Mouse (Mus musculus): ENCODE measurements around the gene Ubash3a.

The Ubash3a gene

GRCm38 (mm10) chr17:31207771-31208334, at the start of gene Ubash3a:
TSS of gene Ubash3a (plus strand) at chr17:31207873.
- DNase-seq (ENCODE audit: low spot score): no peak

- no peak for DNase-seq (ENCODE audit: low spot score)
These were observed 49.8 kb upstream of the Ubash3a start for GRCm38 (mm10) chr17:31157921-31158320.

GRCm38 (mm10) chr17:31160291-31160690, 47.4 kb upstream of the Ubash3a start:
- DNase-seq (ENCODE audit: low spot score): no peak

DNA sequence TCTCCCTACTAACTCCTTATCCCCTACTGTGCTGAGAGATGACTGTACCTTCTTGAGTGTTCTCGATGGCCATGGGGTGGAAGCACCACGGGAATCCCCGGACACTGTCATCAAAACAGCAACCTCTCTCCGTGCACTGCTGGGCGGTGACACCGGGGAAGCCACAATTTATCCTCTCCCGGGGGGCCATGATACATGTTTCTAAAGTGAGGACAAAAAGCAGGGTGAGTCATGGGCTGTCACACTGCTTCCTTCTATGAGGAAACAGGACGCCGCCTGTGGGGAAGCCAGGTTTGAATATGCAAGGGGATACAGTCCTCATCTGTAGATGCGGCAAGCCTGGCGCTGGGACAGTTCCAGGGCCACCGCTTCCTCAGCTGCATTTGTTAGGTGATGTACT, 45.1 kb upstream of the Ubash3a start:
- no peak for DNase-seq (ENCODE audit: low spot score)

DNA sequence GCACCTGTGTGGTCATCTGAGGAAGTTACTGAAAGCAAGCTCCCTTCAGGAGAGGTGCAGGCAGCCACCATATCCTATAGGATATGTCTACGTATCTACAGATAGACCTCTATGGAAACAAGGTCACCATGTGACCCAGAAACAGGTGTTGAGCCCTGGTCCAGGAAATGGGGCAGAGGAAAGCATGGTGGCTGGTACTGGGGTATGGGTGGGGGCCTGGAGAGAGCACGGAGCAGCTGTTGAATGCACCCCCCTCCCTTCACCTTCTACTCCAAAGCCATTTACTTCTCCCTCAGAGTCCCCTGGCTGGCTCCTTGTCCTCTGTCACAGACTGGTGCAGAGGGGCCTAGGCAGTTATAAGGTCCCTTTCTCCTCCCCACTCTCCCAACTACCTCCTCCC, 43.9 kb upstream of the Ubash3a start:
- DNase-seq (ENCODE audit: low spot score): no peak

GRCm38 (mm10) chr17:31165127-31165526, 42.5 kb upstream of the Ubash3a start, which contains the start of gene Tff1:
TSS of gene Tff1 (minus strand) at chr17:31165277.
- DNase-seq (ENCODE audit: low spot score): no peak

GRCm38 (mm10) chr17:31169796-31170195, 37.9 kb upstream of the Ubash3a start:
- DNase-seq (ENCODE audit: low spot score): no peak

DNA sequence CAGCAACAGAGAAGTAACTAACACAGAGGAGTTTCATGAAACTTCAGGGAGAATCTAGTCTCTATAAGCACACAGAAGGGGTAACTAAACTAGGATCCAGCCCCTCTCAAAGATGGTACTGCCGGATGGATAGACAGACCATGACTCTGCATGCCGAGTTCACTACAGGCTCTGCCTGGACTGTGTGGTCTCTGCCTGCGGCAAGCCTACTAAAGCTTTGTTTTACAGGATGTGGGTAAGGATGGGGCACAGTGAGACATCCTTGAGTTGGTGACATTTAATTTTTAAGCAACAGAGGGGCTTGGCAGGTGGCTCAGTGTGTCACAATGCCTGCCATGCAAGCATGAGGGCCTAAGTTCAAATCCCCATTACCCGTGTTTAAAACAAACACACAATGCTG, 31.4 kb upstream of the Ubash3a start:
- no peak for DNase-seq (ENCODE audit: low spot score)

- DNase-seq (ENCODE audit: low spot score): no peak
These were observed 26.2 kb upstream of the Ubash3a start for GRCm38 (mm10) chr17:31181490-31181889.

DNA sequence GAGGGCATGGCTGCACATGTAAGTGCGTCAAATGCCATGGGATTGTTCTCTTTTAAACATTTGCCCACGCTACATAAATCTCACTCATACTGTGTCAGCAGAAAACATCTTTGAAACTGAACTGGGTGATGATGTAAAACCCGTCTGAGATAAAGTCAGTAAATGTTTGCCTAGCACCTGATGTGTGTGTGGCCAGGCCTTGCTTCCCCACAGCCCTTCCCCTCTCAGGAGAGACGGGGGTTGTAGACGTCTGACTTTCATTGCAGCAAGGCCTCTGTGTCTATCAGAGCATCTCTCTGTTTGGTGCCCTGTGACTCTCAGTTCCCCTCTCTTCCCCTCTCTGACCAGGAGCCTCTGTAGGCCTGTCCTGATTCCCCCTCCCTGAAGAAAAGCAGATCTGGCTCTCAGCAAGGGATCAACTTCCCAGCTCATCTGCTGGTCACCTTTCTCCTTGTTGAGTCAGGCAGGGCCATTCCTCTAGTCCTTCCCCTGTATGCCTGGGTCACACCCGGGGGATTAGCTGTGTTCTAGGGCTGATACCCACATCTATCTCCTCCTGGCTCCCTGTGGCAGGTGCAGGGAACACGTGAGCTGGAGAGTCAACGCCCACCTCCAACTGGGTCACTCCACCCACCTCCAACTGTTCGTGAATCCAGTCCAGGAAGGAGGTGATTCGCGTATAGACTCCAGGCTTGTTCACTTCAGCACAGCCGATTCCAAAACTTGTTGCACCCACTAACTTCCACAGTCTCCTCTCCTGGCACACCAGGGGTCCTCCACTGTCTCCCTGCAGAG, 24.3 kb upstream of the Ubash3a start:
- no peak for DNase-seq (ENCODE audit: low spot score)

GRCm38 (mm10) chr17:31184269-31184990, 23.2 kb upstream of the Ubash3a start:
- no peak for DNase-seq (ENCODE audit: low spot score)

- peak; percentile 84 for DNase-seq (ENCODE audit: low spot score)
These were observed 20.3 kb upstream of the Ubash3a start for GRCm38 (mm10) chr17:31187370-31187769.

DNA sequence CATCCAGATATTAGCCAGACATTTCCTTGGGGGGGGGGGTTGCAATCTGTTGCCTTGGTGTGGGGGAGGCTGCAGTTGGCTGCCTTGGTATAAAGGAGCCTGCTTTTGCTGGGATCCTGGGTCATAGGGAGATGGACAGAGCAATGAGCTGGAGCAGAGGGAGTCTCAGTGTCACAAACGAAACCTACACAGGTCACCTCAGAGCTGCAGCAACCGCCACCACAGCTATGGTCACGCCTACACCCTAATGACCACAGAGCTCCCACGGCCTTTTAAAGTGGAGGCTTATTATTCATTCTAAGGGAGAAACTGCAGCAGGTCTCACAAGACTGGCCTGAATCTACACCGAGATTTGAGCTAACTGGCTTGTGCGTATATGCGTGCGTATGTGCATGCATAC, 15.8 kb upstream of the Ubash3a start:
- DNase-seq (ENCODE audit: low spot score): no peak

GRCm38 (mm10) chr17:31192663-31193062, 15.0 kb upstream of the Ubash3a start:
- DNase-seq (ENCODE audit: low spot score): no peak

DNA sequence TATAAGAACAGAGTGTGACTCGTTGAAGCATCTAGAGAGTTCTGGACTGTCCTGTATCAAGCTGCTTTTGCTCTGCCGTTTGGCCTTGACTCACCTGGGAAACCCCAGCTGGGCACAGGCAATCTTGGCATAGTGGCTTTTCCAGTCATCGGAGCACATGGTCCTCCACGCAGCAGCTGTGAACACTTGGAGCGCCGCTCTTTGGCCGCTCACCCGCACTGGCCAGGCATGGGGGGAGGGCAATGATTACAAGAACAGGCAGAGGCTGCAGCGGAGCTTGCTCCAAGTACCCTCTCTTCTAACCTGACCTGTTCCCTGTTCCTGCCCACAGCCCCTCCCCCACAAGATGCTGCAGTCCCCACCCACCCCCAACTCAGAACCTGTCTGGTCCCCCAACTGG, 14.3 kb upstream of the Ubash3a start:
- DNase-seq (ENCODE audit: low spot score): peak; percentile 12

- DNase-seq (ENCODE audit: low spot score): no peak
These were observed 12.5 kb upstream of the Ubash3a start for GRCm38 (mm10) chr17:31195207-31195606.

GRCm38 (mm10) chr17:31196283-31196682, 11.4 kb upstream of the Ubash3a start:
- DNase-seq (ENCODE audit: low spot score): no peak

DNA sequence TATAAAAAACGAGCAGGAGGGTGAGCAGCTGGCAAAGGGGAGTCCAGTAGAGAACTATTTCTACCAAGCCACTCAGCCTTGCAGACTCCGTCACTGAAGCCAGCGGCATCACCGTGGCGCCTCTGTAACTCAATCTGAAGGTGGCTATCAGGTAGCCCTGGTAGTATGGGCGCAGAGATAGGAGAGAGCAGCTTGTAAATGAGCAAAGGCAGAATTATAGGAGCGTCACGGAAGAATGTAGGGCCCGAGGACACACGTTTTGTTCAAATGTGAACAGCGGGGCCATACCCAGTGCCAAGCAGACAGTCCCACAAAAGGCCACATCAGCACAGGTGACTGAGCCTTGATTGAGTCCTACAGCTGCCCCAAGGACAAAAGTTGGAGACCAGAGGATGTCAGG, 8.8 kb upstream of the Ubash3a start, which contains the start of gene Tmprss3:
Tmprss3 (minus strand) TSS at position 101 of the 400 bp plus-strand sequence.
- DNase-seq (ENCODE audit: low spot score): no peak

- no peak for DNase-seq (ENCODE audit: low spot score)
These were observed 981 bp downstream of the Ubash3a start for GRCm38 (mm10) chr17:31208654-31209053.

- DNase-seq (ENCODE audit: low spot score): no peak
These were observed 1.8 kb downstream of the Ubash3a start for GRCm38 (mm10) chr17:31209376-31209930.

- no peak for DNase-seq (ENCODE audit: low spot score)
These were observed 2.6 kb downstream of the Ubash3a start for GRCm38 (mm10) chr17:31210299-31210698.

DNA sequence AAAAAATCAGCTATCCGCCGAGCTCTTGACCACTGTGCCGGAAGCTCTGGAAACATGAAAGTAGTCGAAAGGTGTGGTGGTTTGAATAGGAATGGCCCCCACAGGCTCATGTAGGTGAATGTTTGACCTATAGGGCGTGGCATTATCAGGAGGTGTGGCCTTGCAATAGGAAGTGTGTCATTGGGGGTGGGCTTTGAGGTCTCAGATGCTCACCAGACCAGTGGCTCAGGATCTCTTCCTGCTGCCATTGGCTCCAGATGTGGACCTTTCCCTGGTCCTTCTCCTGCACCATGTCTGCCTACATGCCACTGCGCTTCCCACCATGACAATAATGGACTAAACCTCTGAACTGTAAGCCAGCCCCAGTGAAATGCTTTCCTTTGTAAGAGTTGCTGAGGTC, 4.2 kb downstream of the Ubash3a start:
- DNase-seq (ENCODE audit: low spot score): no peak

Measured in retina, embryonic 14.5 days (tissue).